Mouse (Mus musculus) embryo, embryonic 11 days (tissue): ENCODE data around the gene Utrn.

Experiments used
- DNase-seq: peaks from one replicate; pipeline ENCODE4 v3.0.0-alpha.2; 2015

Gene Utrn

DNA sequence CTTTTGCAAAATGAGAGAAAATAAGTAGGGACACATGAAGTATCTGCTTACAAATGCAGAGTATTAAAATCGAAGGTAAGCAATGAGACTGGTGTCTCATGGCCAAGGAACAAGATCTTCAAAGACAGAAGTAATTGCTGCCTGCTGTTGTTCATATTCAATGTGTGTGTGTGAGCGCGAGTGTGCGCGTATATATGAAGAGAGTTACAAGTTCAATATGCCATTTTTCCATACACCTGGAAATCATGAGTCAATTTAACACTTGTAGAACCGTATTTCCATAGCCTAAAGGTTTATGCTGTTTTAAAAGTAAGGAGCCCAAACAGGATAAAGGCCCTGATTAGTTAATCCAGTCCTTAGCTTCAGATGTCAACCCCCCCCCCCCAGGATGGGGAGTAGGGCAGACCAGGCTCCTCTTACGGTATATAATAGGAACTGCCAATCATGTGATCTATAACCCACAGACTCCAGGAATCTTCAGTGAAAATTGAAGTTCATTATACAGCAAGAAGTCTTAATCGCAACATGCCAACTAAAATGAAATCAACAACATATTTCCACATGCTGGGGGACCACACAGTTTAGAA lies 293.2 kb downstream of the Utrn start:
- DNase-seq, result no peak

DNA sequence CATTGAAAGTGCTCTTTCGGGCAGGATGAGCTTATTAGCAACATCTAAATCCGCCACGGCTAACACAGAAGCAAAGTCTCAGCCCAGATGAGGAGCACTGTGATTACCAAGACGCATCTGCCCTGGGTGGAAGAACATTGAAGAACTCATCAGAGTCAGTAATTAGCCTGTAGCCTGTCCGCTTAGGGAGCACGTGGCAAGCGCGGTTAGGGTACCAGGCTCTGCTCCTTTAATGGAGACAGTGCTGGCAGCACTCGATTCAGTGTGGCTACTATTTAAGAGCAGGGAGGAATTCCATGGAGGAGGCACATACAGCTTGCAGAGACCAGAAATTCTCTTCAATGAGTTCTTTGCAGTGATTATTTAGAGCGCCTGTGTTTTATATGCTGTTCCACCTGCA lies 294.4 kb downstream of the Utrn start:
- peak; percentile 23 for DNase-seq

DNA sequence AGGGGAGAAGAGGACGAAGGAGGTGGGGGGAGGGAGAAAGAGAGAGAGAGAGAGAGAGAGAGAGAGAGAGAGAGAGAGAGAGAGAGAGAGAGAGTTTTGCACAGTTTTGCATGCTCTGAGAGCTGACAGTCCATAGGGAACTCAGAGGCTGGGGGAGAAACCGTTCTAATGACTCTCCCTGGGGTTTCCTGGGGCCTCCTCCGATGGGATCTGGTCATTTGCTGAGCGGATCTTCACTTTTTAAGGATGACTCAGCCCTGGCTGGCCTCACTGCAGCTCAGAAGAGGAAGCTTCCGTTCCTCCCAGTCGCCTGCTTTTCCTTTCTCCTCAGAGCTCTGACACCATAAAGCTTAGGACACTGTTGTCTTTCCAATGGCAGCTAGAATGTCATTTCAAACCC lies 295.6 kb downstream of the Utrn start:
- peak; percentile 48 for DNase-seq

DNA sequence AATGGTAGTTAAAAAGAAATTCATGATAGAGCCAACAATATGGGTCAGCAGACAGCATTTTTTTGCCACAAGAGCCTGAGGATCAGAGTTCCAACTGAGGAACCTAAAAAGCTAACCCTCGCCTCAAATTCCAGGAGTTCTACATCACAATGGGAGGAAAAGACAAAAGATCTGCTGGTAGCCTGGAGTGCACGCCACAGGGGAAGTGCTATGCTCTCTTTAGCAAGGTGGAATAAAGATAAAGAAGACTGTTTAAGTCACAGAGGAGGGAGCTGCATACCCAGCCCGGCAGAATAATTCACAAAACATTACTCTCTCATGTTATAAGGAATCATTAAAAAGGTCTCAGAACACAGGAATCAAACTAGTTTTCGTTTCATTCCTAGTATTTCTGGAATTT lies 296.4 kb downstream of the Utrn start:
- no peak for DNase-seq

DNA sequence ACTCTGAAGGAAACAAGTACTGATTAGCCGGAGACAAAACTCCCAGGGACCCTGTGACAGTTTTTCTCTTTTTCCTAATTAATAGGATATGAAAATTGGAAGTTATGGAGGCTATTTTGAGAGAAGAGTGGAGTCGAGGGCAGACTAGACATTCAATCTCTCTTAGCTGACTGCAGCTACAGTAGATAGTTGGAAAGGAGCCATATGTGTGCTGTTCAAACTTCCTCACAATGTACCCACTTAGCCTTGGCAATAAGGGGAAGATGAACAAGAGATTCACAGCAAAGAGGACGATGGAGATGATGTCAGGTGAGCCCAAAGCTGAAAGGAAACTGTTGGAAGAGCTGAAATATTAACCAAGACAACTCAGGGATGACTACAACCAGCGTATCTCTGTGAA lies 304.7 kb downstream of the Utrn start:
- DNase-seq, result no peak

DNA sequence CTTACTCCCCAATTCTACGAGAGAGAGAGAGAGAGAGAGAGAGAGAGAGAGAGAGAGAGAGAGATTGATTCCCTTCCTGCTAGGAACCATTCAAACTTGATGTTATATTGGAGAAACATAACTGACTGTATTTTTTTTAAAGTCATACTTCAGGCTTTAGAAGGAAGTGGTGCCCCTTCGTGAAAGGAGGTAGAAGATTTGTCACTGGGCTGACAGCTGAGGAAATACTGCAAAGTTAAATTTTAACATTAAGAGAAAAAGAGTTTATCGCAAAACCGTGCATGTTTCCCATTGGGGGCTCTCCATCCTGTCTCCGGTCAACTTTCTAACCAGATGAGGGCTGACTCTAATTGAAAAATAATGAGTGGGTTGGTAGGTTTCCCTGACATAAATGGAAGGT lies 310.4 kb downstream of the Utrn start:
- DNase-seq, result no peak

DNA sequence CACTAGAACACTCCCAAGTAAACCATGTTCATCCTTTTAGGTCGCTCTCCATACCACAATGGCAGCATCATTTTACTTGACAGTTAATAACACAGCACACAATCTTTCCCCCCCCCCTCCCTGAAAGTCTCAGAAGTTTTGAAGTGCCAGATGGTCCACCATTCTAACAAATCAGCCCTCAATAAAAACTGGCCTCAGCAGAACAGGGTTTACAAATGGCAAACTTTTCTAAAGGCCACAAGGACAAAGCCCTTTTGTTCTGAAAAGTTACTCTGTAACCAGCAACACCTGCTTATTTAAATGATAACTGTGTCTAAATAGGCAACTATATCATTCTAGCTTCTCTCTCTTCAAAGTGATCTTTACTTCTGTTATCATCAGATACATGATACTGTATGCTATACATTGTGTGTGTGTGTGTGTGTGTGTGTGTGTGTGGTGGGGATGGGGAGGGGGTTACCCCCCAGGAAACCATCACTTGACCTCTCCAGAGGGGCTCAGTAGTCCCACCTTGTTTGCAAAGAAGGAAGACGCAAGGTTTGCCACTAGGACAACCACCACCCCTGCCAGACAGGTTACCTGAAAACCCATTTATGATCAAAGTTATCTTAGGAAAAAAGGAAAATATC lies 315.0 kb downstream of the Utrn start:
- no peak for DNase-seq

DNA sequence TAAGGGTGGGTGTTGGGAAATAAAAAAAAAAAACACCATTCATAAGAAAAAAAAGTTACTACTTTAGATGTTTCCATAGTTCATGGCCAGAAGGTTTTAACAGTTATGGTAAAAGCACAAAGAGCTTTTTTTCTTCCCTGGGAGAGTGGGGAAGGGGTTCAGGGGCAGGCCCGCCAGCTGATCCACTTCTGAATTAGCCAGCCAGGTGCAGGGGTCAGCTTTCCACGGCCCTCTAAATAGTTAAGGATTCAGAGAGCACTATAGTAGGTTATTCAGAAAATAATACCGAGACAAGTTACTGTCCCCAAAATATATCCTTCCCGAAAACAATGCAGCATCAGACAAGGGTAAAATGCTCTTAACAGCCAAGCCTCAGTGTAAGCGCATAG lies 316.3 kb downstream of the Utrn start:
- peak; percentile 58 for DNase-seq

DNA sequence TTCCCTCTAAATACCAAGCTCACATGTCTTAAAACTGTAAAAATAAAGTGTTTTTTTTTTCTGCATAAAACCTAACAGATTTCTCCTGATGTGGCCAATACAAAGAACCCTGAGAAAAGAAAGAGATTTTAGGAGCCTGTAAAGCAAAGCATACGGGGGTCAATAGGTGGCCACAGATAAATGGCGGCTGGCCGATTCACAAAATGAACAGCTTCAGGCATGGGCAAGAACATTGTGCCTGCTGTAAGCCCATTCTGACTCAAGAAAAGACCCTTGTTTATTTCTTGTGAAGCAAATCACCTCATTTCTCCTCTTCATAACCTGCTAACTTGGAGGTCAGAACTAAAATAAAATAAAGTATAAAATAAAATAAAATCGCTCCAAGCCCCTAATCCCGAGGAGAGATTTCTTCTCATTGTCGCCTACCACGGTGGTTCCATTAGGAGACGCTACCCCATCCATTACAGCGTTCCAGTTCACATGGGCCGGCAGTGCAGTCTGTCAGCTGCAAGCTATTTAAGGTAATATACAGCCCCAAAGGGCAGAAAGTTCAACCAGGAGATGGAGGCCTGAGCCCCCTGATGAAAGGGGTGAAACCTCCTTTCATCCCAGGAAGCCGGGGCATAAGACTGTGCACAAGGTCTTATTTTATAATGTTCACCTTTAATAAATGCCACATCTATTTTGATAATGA lies 316.8 kb downstream of the Utrn start:
- DNase-seq, result peak; percentile 77

DNA sequence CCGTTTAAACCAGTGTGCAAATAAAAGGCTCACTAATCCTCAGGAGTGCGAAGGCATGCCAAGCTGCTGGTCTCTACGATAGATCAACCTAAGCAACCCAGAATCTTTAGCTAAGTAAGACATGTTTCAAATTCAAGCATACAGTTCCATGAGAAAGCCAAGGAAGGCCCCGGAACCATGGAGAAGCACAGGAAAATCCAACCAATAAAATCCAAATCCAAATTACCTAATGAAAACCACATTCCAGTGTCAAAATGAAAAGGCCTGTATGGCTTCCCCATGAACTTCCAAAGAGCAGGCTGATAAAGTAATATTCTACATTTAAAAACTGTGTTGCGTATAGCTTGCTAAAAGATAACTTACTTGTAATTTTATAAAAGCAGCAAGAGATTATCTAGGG lies 317.4 kb downstream of the Utrn start:
- DNase-seq, result no peak

DNA sequence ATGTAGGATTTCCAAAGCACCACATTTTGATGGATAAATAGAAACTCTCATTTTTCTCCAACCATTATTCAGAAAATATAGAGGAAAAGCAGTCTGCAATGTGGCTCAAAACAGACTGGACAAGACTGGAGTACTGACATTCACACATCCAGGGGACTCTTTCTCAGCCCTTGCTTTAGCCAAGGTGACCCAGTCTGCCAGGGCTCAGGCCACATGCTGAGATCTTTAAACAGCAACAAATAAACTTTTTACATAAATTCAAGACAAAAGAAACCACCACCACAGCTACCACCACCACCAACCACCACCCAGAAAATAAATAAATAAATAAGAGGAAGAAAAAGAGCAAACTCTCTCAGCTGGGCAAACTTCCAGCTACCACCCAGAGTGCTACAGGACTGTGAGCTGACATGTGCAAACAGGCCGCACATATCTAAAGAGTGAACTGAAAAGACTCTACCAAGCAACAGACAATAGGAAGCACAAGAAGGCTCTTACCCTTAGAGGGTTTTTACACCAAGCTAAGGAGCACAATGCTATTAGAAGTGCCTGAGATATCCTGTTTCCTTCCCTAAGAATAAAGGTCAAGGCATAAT lies 319.1 kb downstream of the Utrn start:
- DNase-seq, result no peak

DNA sequence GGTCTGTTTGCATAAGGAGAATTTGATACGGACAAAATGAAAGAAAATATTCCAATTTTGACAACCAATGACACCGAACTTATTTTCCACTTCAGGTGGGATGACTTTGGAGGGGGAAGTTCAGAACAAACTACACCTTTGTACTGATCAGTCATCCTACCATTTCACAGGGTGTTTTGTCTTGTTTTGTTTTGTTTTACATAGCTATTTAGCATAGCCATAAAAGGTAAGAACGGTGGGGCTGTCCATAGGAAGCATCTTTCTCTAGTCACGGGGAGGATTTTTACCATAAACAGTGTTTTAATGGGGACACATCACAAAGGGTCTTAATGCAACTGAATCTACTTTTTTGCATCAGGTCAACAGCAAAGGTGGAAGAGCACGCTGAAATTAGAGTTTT lies 319.9 kb downstream of the Utrn start:
- DNase-seq, result no peak

DNA sequence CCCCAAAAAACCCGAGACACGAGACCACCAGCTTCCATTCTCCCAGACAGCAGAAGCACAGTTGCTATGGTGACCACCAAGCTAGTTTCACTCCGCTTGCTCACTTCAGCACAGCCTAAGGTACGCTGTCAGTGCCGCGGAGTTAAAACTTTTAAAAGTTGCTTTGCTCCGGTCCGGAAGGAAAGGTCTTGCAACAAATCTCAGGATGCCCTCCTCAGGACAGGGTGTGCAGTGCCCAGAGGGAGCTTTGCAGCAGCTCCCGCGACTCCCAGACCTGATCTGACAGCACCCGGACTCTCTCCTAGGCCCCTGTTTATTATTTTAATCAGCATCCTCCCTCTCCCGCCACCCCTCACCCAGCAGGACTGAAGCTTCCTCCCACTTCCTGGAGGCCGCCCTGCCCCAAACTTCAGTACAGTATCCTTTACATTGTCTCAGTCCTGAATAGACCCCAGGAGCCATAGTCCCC lies 320.5 kb downstream of the Utrn start:
- DNase-seq, result peak; percentile 84

DNA sequence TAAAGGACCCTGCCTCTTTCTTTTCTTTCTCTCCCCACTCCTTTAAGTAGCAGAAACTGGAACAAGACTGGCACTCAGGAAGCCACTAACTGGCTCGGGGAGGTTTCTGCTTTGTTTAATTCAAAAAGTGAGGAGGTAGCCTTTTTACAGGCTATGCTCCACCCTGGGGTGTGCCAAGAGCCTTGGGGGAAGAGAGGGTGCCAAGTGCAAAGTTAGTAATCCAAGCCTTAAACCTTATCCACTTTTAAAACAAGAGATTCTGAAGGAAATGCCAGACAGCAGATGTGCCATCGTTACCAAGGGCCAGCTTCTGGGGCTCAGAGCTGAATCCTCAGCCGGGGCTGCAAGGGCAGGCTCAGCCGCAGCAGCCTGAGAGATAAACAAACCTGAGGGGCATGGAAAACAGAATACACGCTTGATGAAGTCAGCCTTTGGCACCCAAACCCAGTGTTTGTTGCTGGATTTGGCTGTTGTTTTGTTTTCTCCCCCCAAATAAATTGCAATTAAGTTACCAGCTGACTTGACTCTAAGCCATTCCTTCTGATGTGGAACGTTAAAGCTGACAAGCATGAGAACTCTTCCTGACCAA lies 322.0 kb downstream of the Utrn start:
- DNase-seq, result no peak

DNA sequence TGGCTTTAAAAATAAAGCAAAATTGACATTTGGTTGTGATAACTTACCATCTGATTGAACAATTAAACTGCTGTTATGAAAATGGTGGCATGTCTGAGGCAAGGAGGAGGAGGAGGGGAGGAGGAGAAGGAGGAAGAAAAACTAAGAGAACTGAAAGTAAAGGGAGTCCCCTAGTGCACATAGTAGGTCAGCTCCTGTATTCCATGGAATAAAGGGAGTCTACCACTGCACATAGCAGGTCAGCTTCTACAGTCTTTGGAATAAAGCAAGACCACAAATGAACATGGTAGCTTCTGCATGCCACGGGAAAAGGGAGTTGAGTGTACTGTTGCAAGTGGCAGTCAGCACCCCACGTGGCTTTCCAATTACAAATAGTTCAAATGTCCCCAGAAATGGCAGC lies 323.7 kb downstream of the Utrn start:
- DNase-seq, result no peak

DNA sequence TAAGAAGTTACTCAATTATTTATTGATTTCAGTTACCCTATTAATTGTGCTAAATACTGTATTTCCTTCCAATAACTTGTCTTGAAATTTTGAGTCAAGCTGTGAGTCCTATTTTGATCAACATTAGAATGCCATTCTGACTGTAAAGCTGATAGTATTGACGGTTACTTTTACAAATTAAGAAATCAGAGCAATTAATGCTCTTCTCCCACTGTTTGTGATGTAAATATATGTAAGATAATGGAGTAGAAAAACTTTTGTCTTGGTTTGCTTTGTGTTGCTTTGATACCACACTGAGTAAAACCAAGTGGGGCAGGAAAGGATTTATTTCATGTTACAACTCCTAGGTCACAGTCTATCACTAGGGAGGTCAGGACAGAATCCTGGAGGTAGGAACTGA lies 327.4 kb downstream of the Utrn start:
- no peak for DNase-seq

DNA sequence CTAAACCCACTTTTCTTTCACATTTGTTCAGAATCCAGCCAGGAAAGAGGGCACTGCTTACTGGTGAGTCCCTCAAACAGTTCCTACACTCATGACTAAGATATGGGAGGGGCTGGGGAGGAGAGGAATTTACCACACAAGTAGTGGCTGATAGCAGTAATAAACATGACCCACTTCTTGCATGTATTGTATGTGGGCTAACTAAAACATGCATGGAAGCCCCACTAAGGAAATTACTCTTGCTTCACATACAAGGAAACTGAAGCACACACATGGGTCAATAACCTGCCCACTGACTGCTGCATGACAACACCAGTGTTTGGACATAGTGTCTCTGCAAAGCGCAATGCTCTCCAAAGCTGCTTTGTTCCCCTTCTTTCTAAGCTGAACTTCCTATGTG lies 333.9 kb downstream of the Utrn start:
- no peak for DNase-seq

DNA sequence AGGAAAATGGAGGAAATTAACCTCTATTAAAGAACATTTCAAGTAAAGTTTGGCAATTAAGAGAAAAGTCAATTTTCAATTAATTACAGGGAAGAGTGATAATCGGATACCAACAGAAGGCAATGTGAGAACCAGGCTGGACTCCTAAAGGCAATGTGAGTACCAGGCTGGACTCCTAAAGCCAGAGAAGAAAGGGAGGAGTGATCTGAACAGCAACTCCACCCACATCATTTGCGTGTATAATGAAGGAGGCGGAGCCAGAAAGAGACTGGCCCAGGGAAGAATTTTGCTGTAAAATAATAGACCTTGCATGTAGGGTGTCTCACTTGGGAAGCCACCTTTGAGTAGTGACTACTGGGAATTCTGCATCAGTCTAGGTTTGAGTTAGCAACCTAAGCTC lies 334.4 kb downstream of the Utrn start:
- DNase-seq, result no peak

DNA sequence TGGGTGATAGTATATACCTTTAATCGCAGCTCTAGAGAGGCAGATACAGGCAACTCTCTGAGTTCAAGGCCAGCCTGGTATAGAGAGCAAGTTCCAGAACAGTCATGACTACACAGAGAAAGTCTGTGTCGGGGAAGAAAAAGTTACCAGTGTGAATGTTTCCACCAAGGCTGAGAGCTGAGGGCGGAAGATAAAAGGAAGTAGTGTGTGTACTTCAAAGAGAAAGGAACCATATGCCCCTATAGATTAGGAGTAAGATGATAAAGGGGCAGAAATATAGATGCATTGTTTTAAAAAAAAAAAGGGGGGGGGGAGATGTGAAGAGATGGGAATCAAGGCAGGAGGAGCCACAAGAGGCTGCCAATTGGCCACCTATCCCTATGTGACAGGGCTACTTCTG lies 334.9 kb downstream of the Utrn start:
- DNase-seq, result no peak

DNA sequence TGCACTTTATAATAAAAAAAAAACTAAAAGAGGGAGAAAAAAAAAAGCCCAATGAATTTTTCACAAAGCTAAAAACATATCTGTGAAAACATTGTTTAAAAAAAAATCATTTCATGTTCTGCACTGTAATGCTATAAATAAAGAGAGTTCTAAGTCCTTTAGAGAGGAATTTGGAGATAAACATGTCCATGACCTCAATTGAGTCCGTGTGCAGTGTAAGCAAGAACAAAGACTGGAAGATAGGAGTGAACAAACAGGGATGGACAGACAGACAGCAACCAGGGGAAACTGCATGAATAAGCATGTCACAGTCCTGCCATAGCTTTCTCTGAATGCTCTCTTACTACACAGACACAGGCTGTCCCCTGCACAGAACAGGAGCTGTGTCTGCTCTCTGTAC lies 347.1 kb downstream of the Utrn start:
- no peak for DNase-seq

DNA sequence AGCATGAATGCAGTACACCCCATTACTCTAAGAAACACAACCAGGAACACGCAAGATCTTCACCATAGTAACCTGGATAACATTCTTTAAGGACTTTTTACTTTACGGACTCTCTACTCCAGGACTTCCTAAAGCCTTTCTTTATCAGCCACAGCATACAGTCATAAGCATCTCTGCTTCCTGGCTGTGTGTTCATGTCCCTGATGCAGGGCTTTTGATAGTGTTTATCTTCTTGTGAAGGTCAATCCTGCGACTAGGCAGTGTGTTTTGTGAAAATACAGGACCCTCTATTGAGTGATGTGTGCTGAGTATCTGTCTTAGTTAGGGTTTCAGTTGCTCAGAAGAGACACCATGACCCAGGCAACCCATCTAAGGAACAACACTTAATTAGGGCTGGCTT lies 351.0 kb downstream of the Utrn start:
- DNase-seq, result no peak

DNA sequence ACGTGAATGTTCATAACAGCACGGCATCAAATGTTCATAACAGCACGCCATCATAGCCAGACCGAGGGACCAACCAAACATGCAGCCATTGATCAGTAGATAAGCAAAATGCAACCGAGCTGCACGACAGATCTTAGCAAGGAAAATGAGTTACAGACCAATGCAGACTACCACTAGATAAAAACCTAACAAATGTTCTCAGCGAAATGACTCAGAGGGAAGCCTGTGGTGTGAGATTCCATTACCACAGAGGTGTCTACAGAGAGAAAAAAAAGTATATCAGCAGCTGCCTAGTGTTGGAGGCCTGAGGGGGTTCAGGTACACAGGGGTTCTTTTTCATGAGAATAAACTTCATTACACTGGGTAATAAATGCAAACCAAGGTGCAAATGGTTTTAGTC lies 363.6 kb downstream of the Utrn start:
- no peak for DNase-seq

DNA sequence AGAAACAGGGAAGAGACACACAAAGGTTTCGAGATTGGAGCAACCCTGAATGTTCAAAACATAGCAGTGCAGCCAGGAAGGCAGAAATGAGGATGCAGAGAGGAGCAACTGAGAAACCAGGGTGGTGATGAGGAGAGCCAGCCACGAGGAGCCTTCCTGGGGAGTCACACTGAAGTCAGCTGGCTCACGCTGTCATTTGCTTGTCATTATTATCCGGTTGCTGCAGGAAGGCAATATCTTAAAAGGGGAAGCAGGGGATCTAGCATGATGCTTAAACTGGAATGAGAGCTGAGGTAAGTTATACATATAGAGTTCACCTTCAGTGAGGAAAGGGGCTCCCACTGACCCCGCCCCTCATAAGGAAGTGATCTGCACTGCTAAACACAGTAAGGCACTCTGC lies 368.7 kb downstream of the Utrn start:
- DNase-seq, result no peak

DNA sequence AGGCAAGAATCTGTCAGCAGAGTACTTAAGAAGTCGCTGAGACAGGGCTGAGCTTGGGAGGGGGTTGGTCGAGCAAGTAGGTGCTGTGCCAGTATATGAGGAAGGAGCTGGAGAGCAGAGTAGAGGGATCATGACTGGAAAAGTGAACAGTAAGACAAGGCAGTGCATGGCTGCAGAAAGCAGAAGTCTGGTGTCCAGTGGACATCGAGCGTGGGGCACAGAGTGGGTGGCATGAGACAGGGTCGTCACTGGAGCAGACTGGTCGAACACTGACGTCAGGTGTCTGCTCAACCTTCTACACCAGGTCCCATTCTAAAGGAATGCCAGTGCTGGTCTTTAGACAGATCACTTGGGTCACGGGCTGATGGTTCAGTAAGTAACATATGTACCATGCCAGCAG lies 371.6 kb downstream of the Utrn start:
- DNase-seq, result no peak
